Mouse (Mus musculus): ENCODE measurements at regions not wholly inside any gene's neighbourhood (a gene's known extent, or its start where the extent isn't known, plus 50 kb on each side); places are given as distances from the start of the nearest gene placed in this dataset.

DNA sequence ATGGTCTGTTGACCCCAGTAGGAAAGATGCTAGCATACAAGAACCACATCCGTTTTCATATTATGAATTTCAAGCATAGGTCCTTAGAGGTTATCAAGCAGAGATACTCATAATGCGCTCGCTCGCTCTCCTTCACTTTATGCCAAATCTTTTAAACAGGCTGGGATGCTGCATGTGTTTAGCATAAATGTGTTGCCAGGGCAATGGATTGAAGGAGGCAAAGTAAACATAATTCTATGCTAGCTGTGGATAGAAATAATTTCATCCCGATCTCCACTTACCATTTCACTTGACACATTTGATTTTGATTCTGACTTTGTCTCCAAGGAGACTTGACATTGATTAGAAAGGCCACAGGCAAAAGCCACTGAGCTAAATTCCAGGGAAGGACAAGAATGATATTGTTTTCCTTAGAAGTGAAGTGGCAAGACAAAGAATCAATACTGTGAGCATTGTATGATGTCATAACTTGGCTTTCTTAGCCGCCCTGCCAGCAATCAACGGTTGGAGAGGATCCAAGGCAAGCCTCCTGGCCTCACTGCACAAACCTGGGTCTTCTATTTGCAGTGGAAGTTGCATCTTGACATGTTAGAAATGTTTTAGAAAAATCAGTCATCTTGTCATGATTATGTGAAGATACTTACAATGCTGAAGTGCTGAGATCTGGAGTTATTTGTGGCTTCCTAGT lies 217.3 kb upstream of the Arglu1 start:
- H3K27ac ChIP-seq = no peak overlapping the region
- ATAC-seq (ENCODE audit: insufficient number of reproducible peaks, insufficient read depth, low FRiP score, low TSS enrichment, low read depth) = no peak
- no peak overlapping the region for H3K9ac ChIP-seq (replicated peaks)
- no peaks in the 10 kb centered on the region for H3K36me3 ChIP-seq
- H3K4me2 ChIP-seq = no peak overlapping the region
- no peaks in the 10 kb centered on the region for H3K9me3 ChIP-seq
- no peaks in the 10 kb centered on the region for H3K27me3 ChIP-seq
- no peaks in the 10 kb centered on the region for H3K4me1 ChIP-seq (replicated peaks)
- WGBS = 92% methylated on average over 7 of the region's 7 CpGs
- H3K4me3 ChIP-seq (replicated peaks) = no peak overlapping the region

DNA sequence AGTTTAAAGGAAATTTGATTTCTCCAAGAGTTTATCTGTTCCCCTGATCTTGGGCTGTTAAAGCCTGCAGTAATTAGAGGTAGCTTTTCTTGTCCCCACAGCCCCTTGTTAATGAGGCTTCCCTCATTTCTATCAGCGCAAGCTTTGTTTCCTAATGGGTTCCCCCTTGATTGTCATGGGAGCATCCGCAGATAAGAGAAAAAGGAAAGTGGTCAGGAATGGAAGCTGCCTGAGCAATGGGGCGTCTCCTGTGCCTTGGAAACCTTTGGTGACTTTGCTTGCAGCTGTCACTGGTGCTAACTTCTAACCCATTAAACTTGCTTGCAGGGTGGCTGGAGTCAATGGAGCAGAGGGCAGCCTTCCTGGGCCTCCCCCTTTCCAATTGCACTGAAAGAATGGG lies 202.7 kb upstream of the Arglu1 start:
- no peak for ATAC-seq (ENCODE audit: insufficient number of reproducible peaks, insufficient read depth, low FRiP score, low TSS enrichment, low read depth)
- Histone ChIP-seq H3K9me3 (no peaks in the 10 kb centered on the region), H3K27ac (no peak overlapping the region), H3K4me3 (replicated peaks) (no peak overlapping the region), H3K4me2 (no peak overlapping the region), H3K9ac (replicated peaks) (no peak overlapping the region), H3K36me3 (no peaks in the 10 kb centered on the region), H3K4me1 (replicated peaks) (no peaks in the 10 kb centered on the region), H3K27me3 (no peaks in the 10 kb centered on the region; the same call in 1 of the 2 replicates)
- WGBS = 25% methylated on average over 3 of the region's 3 CpGs

DNA sequence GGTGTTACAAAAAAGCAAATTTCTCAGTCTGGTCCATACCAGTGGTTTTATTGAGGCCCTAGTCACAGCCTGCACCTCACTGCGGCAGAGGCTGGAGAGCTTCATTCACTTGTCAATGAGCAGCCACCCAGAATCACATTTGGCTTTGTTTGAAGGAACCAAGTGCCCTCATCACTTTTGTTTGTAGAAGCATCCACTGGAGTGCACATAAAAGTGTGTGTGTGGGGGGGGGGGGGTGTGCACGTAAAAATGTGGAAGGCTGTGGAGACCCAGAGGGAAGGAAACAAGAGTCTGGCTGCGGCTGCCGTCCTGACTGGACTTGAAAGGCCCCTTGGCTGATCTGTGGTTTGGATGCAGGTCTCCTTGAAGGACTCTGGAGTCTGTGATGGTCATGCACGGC lies 187.0 kb upstream of the Arglu1 start:
- Histone ChIP-seq H3K27me3 (no peaks in the 10 kb centered on the region), H3K36me3 (no peaks in the 10 kb centered on the region), H3K4me1 (replicated peaks) (peaks cover 15% of the 10 kb centered on the region), H3K4me2 (no peak overlapping the region), H3K9ac (replicated peaks) (no peak overlapping the region), H3K27ac (no peak overlapping the region), H3K4me3 (replicated peaks) (no peak overlapping the region), H3K9me3 (no peaks in the 10 kb centered on the region)
- no peak for ATAC-seq (ENCODE audit: insufficient number of reproducible peaks, insufficient read depth, low FRiP score, low TSS enrichment, low read depth)
- 30% methylated on average over 5 of the region's 5 CpGs for WGBS

- Histone ChIP-seq H3K36me3 (no peaks in the 10 kb centered on the region), H3K4me3 (replicated peaks) (no peak overlapping the region), H3K27ac (no peak overlapping the region), H3K4me2 (no peak overlapping the region), H3K27me3 (no peaks in the 10 kb centered on the region), H3K4me1 (replicated peaks) (peaks cover 15% of the 10 kb centered on the region), H3K9ac (replicated peaks) (no peak overlapping the region), H3K9me3 (no peaks in the 10 kb centered on the region)
- WGBS = 56% methylated on average over 9 of the region's 9 CpGs
- ATAC-seq (ENCODE audit: insufficient number of reproducible peaks, insufficient read depth, low FRiP score, low TSS enrichment, low read depth) = no peak
Observed at GRCm38 (mm10) chr8:8876879-8877278, 186.6 kb upstream of the Arglu1 start.

DNA sequence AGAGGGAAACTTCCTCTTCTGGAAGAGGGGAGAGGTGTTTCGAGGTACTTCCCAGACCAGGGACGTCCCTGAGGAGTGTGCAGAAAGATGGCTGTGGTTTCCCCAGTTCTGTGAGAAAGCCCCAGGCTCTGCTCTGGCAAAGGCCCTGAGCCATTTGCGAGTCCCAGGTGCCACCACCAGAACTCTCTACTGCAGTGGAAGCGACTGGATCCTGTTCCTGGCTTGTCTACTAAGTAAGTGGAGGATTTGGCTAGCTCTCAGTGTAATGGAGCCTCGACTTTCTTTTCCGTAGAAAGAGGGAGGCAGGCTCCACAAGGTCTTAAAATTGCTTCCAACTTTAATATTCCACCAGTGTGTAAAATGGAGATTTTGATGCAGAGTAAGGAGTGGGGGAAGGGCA lies 186.1 kb upstream of the Arglu1 start:
- Histone ChIP-seq H3K27me3 (no peaks in the 10 kb centered on the region), H3K9ac (replicated peaks) (no peak overlapping the region), H3K4me3 (replicated peaks) (no peak overlapping the region), H3K4me1 (replicated peaks) (peaks cover 15% of the 10 kb centered on the region), H3K9me3 (no peaks in the 10 kb centered on the region), H3K4me2 (no peak overlapping the region), H3K27ac (no peak overlapping the region; the same call in 1 of the 2 replicates), H3K36me3 (no peaks in the 10 kb centered on the region)
- WGBS = 66% methylated on average over 6 of the region's 6 CpGs
- no peak for ATAC-seq (ENCODE audit: insufficient number of reproducible peaks, insufficient read depth, low FRiP score, low TSS enrichment, low read depth)

GRCm38 (mm10) chr8:8871938-8872337 lies 181.6 kb upstream of the Arglu1 start:
- no peak overlapping the region for H3K27ac ChIP-seq
- WGBS = 66% methylated on average over 3 of the region's 3 CpGs

DNA sequence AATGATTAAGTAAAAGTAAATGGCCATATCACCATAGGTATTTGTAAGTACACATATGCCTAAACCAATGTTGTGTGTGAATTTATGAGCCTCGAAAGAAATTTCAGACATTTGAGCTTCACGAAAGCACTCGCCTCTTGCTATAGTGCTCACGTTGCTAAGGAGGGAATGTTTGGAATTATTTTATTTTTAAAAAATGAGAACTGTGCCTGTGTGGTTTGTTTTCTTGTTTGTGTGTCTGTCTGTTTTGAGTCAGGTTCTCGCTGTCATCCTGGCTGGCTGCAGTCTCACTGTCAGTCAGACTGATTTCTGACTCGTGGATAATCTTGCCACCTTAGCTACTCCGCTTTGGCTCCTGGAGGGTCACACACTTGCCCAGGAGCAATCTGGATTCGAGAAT lies 180.7 kb upstream of the Arglu1 start:
- no peaks in the 10 kb centered on the region for H3K27me3 ChIP-seq
- WGBS = 53% methylated on average over 8 of the region's 8 CpGs
- no peak overlapping the region for H3K9ac ChIP-seq (replicated peaks)
- ATAC-seq (ENCODE audit: insufficient number of reproducible peaks, insufficient read depth, low FRiP score, low TSS enrichment, low read depth) = no peak
- H3K4me2 ChIP-seq = no peak overlapping the region
- no peak overlapping the region for H3K27ac ChIP-seq
- H3K4me1 ChIP-seq (replicated peaks) = peaks cover 20% of the 10 kb centered on the region
- H3K4me3 ChIP-seq (replicated peaks) = no peak overlapping the region
- H3K9me3 ChIP-seq = no peaks in the 10 kb centered on the region
- H3K36me3 ChIP-seq = no peaks in the 10 kb centered on the region

More at GRCm38 (mm10) chr8:8871938-8872337, 181.6 kb upstream of the Arglu1 start:
- H3K27me3 ChIP-seq = no peaks in the 10 kb centered on the region
- H3K9me3 ChIP-seq = no peaks in the 10 kb centered on the region
- H3K4me2 ChIP-seq = no peak overlapping the region
- H3K4me3 ChIP-seq (replicated peaks) = no peak overlapping the region
- no peak for ATAC-seq (ENCODE audit: insufficient number of reproducible peaks, insufficient read depth, low FRiP score, low TSS enrichment, low read depth)
- no peak overlapping the region for H3K9ac ChIP-seq (replicated peaks)
- no peaks in the 10 kb centered on the region for H3K36me3 ChIP-seq
- H3K4me1 ChIP-seq (replicated peaks) = peaks cover 26% of the 10 kb centered on the region

DNA sequence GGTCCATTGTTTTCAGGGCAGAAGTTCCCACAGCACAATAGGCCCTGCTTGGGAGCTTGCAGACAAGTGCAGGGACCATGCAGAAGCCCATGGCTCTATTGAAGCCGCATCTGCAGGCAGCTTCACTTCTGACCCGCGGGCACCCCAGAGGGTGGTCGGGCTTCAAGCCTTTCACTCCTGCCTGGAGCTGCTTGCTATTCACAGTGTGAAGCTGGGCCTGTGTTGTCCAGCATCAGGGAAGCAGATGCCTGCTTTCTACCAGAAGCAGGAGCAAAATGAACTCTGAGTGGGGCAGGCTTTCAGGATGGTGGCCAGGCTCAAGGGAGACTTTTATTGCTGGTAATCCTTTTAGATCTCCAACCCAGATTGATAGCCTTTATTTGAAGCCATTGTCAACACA lies 180.2 kb upstream of the Arglu1 start:
- Histone ChIP-seq H3K9ac (replicated peaks) (no peak overlapping the region), H3K4me2 (no peak overlapping the region), H3K9me3 (no peaks in the 10 kb centered on the region), H3K27me3 (no peaks in the 10 kb centered on the region), H3K27ac (no peak overlapping the region), H3K4me1 (replicated peaks) (peaks cover 20% of the 10 kb centered on the region), H3K4me3 (replicated peaks) (no peak overlapping the region), H3K36me3 (no peaks in the 10 kb centered on the region)
- ATAC-seq (ENCODE audit: insufficient number of reproducible peaks, insufficient read depth, low FRiP score, low TSS enrichment, low read depth) = no peak
- WGBS = 8% methylated on average over 4 of the region's 4 CpGs

- Histone ChIP-seq H3K4me2 (no peak overlapping the region), H3K36me3 (no peaks in the 10 kb centered on the region), H3K27me3 (no peaks in the 10 kb centered on the region), H3K27ac (no peak overlapping the region), H3K9me3 (no peaks in the 10 kb centered on the region), H3K9ac (replicated peaks) (no peak overlapping the region), H3K4me3 (replicated peaks) (no peak overlapping the region), H3K4me1 (replicated peaks) (peaks cover 20% of the 10 kb centered on the region)
- 62% methylated on average over 6 of the region's 6 CpGs for WGBS
- no peak for ATAC-seq (ENCODE audit: insufficient number of reproducible peaks, insufficient read depth, low FRiP score, low TSS enrichment, low read depth)
Observed at GRCm38 (mm10) chr8:8869338-8869737, 179.0 kb upstream of the Arglu1 start.

DNA sequence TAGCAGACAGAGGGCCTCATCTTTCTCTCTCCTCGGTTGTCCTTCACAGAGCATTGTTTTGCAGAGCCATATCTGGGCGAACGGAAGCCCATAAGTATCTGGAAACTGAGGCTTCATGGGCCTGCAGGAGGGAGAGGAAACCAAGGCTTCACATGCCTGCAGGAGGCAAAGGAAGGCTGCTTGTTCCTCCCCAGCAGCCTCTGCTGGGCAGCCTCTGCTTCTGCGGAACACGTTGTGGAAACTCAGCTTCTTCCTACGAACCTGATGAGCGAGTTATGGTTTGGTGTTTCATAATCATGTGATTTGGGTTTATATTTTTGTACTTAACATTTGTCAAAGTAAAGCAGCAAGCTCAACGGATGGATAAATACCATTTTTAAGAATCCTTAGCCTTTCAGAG lies 177.6 kb upstream of the Arglu1 start:
- Histone ChIP-seq H3K36me3 (no peaks in the 10 kb centered on the region), H3K9me3 (no peaks in the 10 kb centered on the region), H3K27me3 (no peaks in the 10 kb centered on the region), H3K4me2 (no peak overlapping the region), H3K4me3 (replicated peaks) (no peak overlapping the region), H3K27ac (no peak overlapping the region), H3K9ac (replicated peaks) (no peak overlapping the region), H3K4me1 (replicated peaks) (peaks cover 20% of the 10 kb centered on the region)
- no peak for ATAC-seq (ENCODE audit: insufficient number of reproducible peaks, insufficient read depth, low FRiP score, low TSS enrichment, low read depth)
- 75% methylated on average over 8 of the region's 8 CpGs for WGBS

DNA sequence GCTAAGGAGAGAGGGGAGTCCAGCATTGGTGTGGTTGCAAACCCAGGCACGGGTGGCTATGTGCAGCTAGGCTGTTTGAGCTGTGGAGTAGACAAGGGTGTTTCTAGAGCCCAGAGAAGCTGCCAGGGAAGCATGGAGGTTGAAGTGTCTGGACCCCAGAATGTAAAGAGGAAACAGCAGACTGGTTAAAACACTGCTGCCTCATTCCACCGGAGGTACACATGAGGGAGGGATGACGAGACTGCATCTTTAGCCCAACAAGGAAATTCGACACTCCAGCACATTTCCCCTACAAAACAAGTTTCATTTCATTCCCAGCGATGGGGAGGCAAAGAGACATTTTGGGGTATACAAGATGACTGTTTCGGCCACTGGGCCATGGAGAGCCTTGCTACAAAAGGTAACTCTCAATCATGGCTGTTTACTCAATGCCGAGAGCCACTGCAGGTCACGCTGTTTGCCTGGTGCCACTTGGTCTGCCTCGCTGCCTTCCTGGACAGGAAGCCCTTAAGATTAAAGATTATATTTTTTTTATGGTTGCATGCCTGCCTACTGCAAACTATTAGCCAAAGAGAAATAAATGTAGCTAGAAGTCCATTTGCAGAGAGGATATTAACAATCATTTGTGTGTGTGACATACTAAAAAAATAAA lies 176.9 kb upstream of the Arglu1 start:
- Histone ChIP-seq H3K36me3 (no peaks in the 10 kb centered on the region), H3K4me3 (replicated peaks) (no peak overlapping the region), H3K9me3 (no peaks in the 10 kb centered on the region), H3K27me3 (no peaks in the 10 kb centered on the region), H3K9ac (replicated peaks) (no peak overlapping the region), H3K4me2 (peak overlapping the region; percentile 17; the same call in 1 of the 2 replicates), H3K4me1 (replicated peaks) (peaks cover 20% of the 10 kb centered on the region), H3K27ac (no peak overlapping the region)
- WGBS = 22% methylated on average over 9 of the region's 9 CpGs
- ATAC-seq (ENCODE audit: insufficient number of reproducible peaks, insufficient read depth, low FRiP score, low TSS enrichment, low read depth) = no peak

DNA sequence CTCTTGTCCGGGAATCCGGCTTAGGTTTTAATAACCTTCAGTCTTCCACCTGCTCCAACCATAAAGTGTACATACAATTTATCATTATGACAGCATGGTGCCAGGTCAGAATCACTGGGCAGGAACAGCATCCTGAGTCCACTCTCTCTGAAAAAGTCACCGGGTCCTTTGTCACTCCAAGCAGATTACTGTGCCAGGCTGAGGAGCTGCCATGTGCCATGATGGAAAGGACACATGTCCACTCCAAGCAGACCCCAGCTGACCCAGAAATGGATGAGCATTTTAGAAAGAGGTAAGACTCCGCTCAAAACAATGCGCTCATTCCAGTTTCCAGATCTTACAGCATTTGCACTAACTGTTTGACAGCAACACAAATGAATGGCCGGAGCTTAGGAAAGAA lies 172.4 kb upstream of the Arglu1 start:
- no peaks in the 10 kb centered on the region for H3K9me3 ChIP-seq
- H3K27me3 ChIP-seq = no peaks in the 10 kb centered on the region
- H3K4me3 ChIP-seq (replicated peaks) = no peak overlapping the region
- no peak overlapping the region for H3K4me2 ChIP-seq
- H3K27ac ChIP-seq = no peak overlapping the region
- ATAC-seq (ENCODE audit: insufficient number of reproducible peaks, insufficient read depth, low FRiP score, low TSS enrichment, low read depth) = no peak
- peaks cover 20% of the 10 kb centered on the region for H3K4me1 ChIP-seq (replicated peaks)
- no peaks in the 10 kb centered on the region for H3K36me3 ChIP-seq
- WGBS = 93% methylated on average over 6 of the region's 6 CpGs
- H3K9ac ChIP-seq (replicated peaks) = no peak overlapping the region
